Mouse (Mus musculus) CD4-positive, CD25-positive, alpha-beta regulatory T cell, adult 4 months (primary cell): ENCODE measurements around the gene Ldoc1. TPM values are rescaled to one million over a fixed set of nuclear protein-coding genes. Genes with fewer than 3 reads are reported as not detected.

Experiments used
- ATAC-seq: one replicate; pipeline ENCODE4 v1.8.0; 2017
- polyA plus RNA-seq, 2 experiments: library from polyadenylated mRNA; unstranded; fragments of 100-300 nt; shearing (Covaris generic); gene quantifications; one replicate each; pipeline ENCODE4 v1.2.1; 2017

Gene Ldoc1
- not detected for polyA plus RNA-seq

GRCm38 (mm10) chrX:61709302-61710033, at the start of gene Ldoc1:
TSS of gene Ldoc1 (plus strand) at chrX:61709497.
- ATAC-seq = no peak

GRCm38 (mm10) chrX:61710131-61710530, 834 bp downstream of the Ldoc1 start:
- ATAC-seq = no peak

DNA sequence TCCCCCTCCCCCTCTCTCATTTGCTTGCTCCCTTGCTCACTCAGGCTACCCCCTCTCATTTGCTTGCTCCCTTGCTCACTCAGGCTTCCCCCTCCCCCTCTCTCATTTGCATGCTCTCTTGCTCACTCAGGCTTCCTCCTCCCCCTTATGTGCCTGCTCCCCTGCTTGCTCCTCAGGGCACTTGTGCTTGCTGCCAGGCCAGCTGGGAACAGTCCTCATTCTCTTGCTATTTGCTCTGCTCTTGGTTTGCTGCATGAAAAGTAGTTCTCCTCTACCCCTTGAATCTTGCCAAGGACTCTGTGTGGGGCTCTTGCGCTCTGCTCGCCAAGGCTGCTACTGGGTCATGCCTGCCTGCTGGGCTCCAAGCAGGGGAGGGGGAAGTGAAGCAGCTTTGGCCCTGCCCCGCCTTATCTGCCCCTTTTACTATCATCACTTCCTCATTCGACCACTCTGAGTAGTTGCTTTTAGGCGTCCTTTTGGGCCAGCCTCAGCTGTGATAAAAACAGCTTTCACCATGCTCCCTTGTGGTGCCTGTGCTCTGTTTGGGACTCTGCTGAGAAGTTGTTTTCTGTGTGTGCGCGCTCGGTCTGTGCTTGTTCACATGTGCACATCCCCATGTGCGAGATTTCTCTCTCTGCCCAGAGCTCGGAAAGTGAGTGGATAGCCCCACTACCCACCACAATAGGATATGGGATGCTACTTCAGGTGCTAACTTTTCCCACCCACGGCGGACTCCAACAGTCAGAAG, 13.2 kb downstream of the Ldoc1 start:
- no peak for ATAC-seq

GRCm38 (mm10) chrX:61723029-61723980, 14.0 kb downstream of the Ldoc1 start:
- ATAC-seq = no peak

DNA sequence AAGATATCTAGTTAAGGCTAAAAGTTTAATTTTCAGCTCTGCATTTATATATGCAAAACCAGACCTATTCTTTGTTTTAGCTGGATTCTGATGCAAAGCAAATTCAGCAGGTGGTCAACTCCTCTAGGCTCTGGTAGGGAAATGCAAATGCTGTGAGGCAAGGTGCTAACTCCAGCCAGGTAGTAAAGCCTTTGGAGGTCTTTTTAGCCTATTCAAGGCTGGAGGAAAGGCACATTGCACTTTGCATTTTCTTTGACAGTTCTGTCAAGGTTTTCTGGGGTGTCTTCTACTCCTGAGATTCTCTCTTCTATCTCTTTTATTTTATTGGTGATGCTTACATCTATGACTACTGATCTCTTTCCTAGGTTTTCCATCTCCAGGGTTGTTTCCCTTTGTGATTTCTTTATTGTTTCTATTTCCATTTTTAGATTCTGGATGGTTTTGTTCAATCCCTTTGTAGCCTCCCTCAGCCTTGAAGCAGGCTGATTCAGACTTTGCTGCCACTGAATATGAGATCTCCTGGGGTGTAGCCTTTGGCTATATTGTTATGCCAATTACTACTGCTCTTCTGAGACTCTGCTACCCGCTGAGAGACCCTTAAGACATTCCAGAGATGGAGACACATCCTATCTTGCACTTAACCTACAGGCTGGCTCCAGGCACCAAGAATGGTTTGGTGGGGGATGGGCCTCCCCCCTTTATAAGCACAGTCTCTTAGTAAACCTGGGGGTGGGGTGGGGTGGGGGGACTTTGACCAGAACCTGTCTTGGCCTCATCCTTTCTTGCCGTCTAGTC, 18.4 kb downstream of the Ldoc1 start:
- no peak for ATAC-seq
